Mouse (Mus musculus) heart, adult 2 months (tissue): ENCODE data around the gene Gm10277. TPM values are rescaled to one million over a fixed set of nuclear protein-coding genes. Genes with fewer than 3 reads are reported as not detected.

ENCODE experiments used
- DNase-seq, 2 experiments: peaks; one replicate each; pipeline ENCODE4 v3.0.0; 2021
- H3K27ac ChIP-seq: fragments of 200-600 bp; 2 replicates; pipeline ENCODE4 v1.8.1; 2022
- H3K27me3 ChIP-seq: fragments of 200-500 bp; 2 replicates; pipeline ENCODE4 v1.6.1; 2012; ENCODE audit warnings: mild to moderate bottlenecking, low read length, inconsistent platforms, mixed read lengths; ENCODE audit not compliant: control insufficient read depth, insufficient read depth
- H3K36me3 ChIP-seq: fragments of 200-500 bp; 2 replicates; pipeline ENCODE4 v1.6.1; 2012; ENCODE audit warnings: low read length, inconsistent platforms; ENCODE audit not compliant: control insufficient read depth, insufficient read depth
- H3K4me1 ChIP-seq: fragments of 200-500 bp; 2 replicates; pipeline ENCODE4 v1.6.1; 2011; ENCODE audit warnings: low read length; ENCODE audit not compliant: control insufficient read depth, insufficient read depth
- H3K4me3 ChIP-seq: fragments of 200-600 bp; 2 replicates; pipeline ENCODE4 v1.8.1; 2022
- H3K79me2 ChIP-seq: fragments of 200-500 bp; replicated peaks from 2 replicates; pipeline ENCODE4 v1.6.1; 2012; ENCODE audit warnings: mild to moderate bottlenecking, inconsistent platforms, low read length, moderate library complexity, mixed read lengths; ENCODE audit not compliant: control insufficient read depth, insufficient read depth
- H3K9ac ChIP-seq: fragments of 200-500 bp; 2 replicates; pipeline ENCODE4 v1.6.1; 2012; ENCODE audit warnings: low read depth, mild to moderate bottlenecking, control low read depth, inconsistent platforms, low read length, mixed read lengths
- CTCF ChIP-seq: fragments of 200-600 bp; IDR thresholded peaks from 2 replicates; pipeline ENCODE4 v1.8.1; 2022; ENCODE audit warnings: antibody characterized with exemption, mild to moderate bottlenecking, moderate library complexity
- EP300 ChIP-seq: fragments of 200-500 bp; IDR thresholded peaks from 2 replicates; pipeline ENCODE4 v1.6.1; 2011; ENCODE audit warnings: low read depth, low read length, control low read depth; ENCODE audit not compliant: insufficient read depth
- POLR2A ChIP-seq: fragments of 200-500 bp; IDR thresholded peaks from 2 replicates; pipeline ENCODE4 v1.6.1; 2011; ENCODE audit warnings: mild to moderate bottlenecking, low read depth, low read length, control low read depth; ENCODE audit not compliant: insufficient read depth
- WGBS: fragments of 180-500 bp; shearing (Covaris S2); methylation state at CpG from one replicate; pipeline ENCODE4 v1.1.7; 2018; 5-methylcytosine and 5-hydroxymethylcytosine counted together
- intact Hi-C: fragments of 180-260 bp; cut with DNase I; formaldehyde crosslinking; loops from one replicate; pipeline ENCODE4 v1.15.1; 2025
- polyA plus RNA-seq: library from polyadenylated mRNA; depleted of rRNA; stranded (reverse); fragments of >200 nt; gene quantifications from 2 replicates; pipeline ENCODE4 v1.2.3, GENCODE M21; 2012
- total RNA-seq, 2 experiments: library from RNA; stranded (reverse); gene quantifications; 2 replicates each; pipeline ENCODE4 v1.2.3; 2021

The Gm10277 gene
- total and polyA plus RNA-seq, 3 experiments: not detected

DNA sequence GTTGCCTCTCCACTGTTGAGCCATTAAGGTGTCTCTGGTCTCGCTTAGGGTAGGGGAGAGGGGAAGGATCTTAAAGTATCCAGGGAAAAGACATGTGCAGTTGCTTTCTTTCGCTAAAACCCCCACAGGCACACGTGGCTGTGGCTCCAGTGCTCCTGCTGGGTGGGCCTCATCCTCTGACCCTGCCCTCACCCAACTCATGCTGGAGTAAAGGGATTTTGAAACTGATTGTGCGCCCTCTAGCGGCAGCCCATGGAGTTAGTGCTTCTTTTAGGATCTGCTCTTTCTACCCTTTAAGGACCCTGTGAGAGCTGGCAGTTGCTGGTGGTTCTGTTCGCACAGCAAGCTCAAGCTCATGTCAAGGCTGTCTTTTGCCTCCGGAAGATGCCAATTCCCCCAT lies 35.2 kb upstream of the Gm10277 start:
- no peaks in the 10 kb centered on the region for H3K36me3 ChIP-seq

GRCm38 (mm10) chr11:77821648-77822047 lies 34.1 kb upstream of the Gm10277 start:
- intact Hi-C loops: no loop called here
- H3K79me2 ChIP-seq: no peaks in the 10 kb centered on the region
- no peaks in the 10 kb centered on the region; the same call in 1 of the 2 replicates for H3K4me1 ChIP-seq
- H3K27ac ChIP-seq: no peak overlapping the region
- H3K36me3 ChIP-seq: no peaks in the 10 kb centered on the region
- no peak overlapping the region for H3K4me3 ChIP-seq
- WGBS: 31% methylated on average over 8 of the region's 8 CpGs
- H3K27me3 ChIP-seq: no peaks in the 10 kb centered on the region
- no peak for TF ChIP-seq EP300
- peak; percentile 83 for TF ChIP-seq CTCF
- no peak for TF ChIP-seq POLR2A
- H3K9ac ChIP-seq: no peak overlapping the region
- peak; percentile 47 to 71 for DNase-seq

More for the DNA sequence above, 35.2 kb upstream of the Gm10277 start:
- no peaks in the 10 kb centered on the region for H3K27me3 ChIP-seq
- 34% methylated on average over 7 of the region's 7 CpGs for WGBS
- H3K4me3 ChIP-seq: no peak overlapping the region
- no peaks in the 10 kb centered on the region; the same call in 1 of the 2 replicates for H3K4me1 ChIP-seq
- peak; percentile 56 to 75 for DNase-seq
- TF ChIP-seq CTCF: peak; percentile 91
- TF ChIP-seq POLR2A: no peak
- H3K27ac ChIP-seq: no peak overlapping the region
- H3K79me2 ChIP-seq: no peaks in the 10 kb centered on the region
- H3K9ac ChIP-seq: no peak overlapping the region
- intact Hi-C loops: no loop called here

- intact Hi-C loops: loop anchor here (1.0 kb wide), 2 partner anchors 53 to 79 kb away; partner anchors contain the start of gene Myo18a
Observed at GRCm38 (mm10) chr11:77816003-77816402, 28.5 kb upstream of the Gm10277 start.

DNA sequence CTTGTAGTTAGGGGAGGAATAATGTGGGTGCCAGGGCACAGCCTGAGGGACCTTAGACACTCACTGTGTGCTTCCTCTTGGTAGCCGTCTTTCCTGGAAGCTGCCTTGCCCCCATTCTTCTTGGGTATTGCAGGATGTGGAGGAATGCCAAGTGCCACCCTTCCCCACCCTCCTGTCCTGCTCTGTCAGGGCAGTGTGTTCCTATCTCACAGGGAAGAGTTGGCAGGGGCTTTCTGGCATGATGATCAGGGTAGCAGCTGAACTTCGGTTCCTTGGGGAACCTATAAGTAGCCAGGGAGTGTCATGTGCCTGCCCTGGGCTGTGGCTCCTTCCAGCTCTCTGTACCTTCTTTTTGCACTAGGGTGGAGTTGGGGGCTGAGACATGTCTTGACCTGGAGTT lies 26.4 kb upstream of the Gm10277 start:
- Histone ChIP-seq H3K27ac (peak overlapping the region; percentile 53), H3K79me2 (peaks cover 3% of the 10 kb centered on the region), H3K4me1 (peaks cover 33% of the 10 kb centered on the region), H3K36me3 (peaks cover 5% of the 10 kb centered on the region), H3K27me3 (no peaks in the 10 kb centered on the region), H3K4me3 (no peak overlapping the region), H3K9ac (no peak overlapping the region)
- DNase-seq: peak in 1 of 2 experiments; percentile 69
- WGBS: 16% methylated on average over 2 of the region's 2 CpGs
- intact Hi-C loops: no loop called here
- TF ChIP-seq EP300 (peak; percentile 54; the same call in 1 of the 2 replicates), CTCF (no peak)

More at GRCm38 (mm10) chr11:77816003-77816402, 28.5 kb upstream of the Gm10277 start:
- Histone ChIP-seq H3K4me3 (no peak overlapping the region), H3K27ac (peak overlapping the region; percentile 28), H3K36me3 (no peaks in the 10 kb centered on the region; the same call in 1 of the 2 replicates), H3K4me1 (peaks cover 18% of the 10 kb centered on the region), H3K27me3 (no peaks in the 10 kb centered on the region), H3K79me2 (no peaks in the 10 kb centered on the region), H3K9ac (no peak overlapping the region)
- TF ChIP-seq CTCF: peak; percentile 97
- peak; percentile 99 for TF ChIP-seq EP300
- TF ChIP-seq POLR2A: 0 out of 2 replicates have a peak, but pooled peaks have one; percentile 23
- 13% methylated on average over 3 of the region's 3 CpGs for WGBS
- peak; percentile 79 to 82 for DNase-seq

- H3K4me3 ChIP-seq: no peak overlapping the region
- H3K27ac ChIP-seq: peak overlapping the region; percentile 17; the same call in 1 of the 2 replicates
- no peak for TF ChIP-seq POLR2A
- no peak for TF ChIP-seq EP300
- TF ChIP-seq CTCF: no peak
- peaks cover 3% of the 10 kb centered on the region for H3K79me2 ChIP-seq
- peaks cover 48% of the 10 kb centered on the region for H3K4me1 ChIP-seq
- WGBS: 59% methylated on average over 6 of the region's 6 CpGs
- intact Hi-C loops: no loop called here
- H3K27me3 ChIP-seq: no peaks in the 10 kb centered on the region
- no peak for DNase-seq
- H3K9ac ChIP-seq: no peak overlapping the region; the same call in 1 of the 2 replicates
- peaks cover 12% of the 10 kb centered on the region; the same call in 1 of the 2 replicates for H3K36me3 ChIP-seq
Observed at GRCm38 (mm10) chr11:77810018-77810417, 22.5 kb upstream of the Gm10277 start.

DNA sequence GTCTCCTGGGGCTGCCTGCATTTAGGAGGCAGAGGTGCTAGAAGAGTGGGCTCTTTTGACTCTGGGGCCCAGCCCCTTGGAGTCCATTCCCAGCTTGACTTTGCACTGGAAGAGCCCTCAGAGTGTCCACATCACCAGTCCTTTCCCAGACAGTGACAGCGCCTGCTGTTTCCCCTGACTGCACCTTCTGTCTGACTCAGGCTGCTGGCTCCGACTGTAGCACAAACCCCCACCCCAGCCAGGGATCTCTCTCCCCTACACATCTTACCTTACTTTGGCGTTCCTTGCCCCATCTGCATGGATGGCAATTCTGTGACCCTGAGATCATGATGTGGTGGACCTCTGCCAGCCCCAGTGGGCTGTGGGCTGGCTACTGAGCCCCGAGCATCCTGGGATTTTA lies 21.7 kb upstream of the Gm10277 start:
- Histone ChIP-seq H3K27ac (peak overlapping the region; percentile 75; the same call in 1 of the 2 replicates), H3K36me3 (peaks cover 12% of the 10 kb centered on the region; the same call in 1 of the 2 replicates), H3K79me2 (peaks cover 3% of the 10 kb centered on the region), H3K27me3 (no peaks in the 10 kb centered on the region), H3K4me1 (peaks cover 45% of the 10 kb centered on the region), H3K9ac (no peak overlapping the region), H3K4me3 (no peak overlapping the region)
- TF ChIP-seq CTCF (no peak), EP300 (no peak), POLR2A (no peak)
- intact Hi-C loops: loop anchor here (10.0 kb wide), 1 partner anchor 314 kb away; the partner anchor contains the start of gene Git1
- 74% methylated on average over 4 of the region's 4 CpGs for WGBS
- DNase-seq: no peak
